Mouse (Mus musculus): ENCODE data around the gene Fam136a. TPM values are rescaled to one million over a fixed set of nuclear protein-coding genes. Genes with fewer than 3 reads are reported as not detected.

The Fam136a gene
- polyA plus RNA-seq, 1 experiment: 8.9 TPM

DNA sequence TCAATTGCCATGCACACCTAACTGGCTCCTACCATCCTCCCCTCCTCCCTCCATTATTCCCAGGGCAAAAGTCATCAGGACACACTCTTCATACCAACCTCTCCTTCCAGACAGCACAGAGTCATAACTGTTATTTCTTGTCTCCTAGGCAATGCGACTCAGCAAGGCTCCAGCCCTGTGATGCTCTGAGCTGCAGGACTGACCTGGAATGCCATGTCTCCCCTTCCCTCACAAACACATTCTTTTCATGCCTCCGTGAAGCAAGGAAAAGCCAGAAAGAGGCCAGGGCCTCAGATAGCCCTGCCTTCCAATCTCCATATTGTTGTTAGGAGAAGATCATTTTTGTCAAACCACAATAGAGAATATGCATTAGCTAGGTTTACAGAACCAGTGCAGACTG lies 19.4 kb upstream of the Fam136a start:
- TF ChIP-seq POLR2A (IDR thresholded peaks at IDR 0.05; ENCODE audit: low read depth, low read length): no peak
- no peak for TF ChIP-seq CTCF (IDR thresholded peaks at IDR 0.05; ENCODE audit: extremely low read depth, insufficient read depth, insufficient read length, insufficient replicate concordance)
- Histone ChIP-seq H3K27ac (ENCODE audit: insufficient read depth, low read length) (no peak overlapping the region), H3K36me3 (ENCODE audit: control insufficient read depth, insufficient read depth, low read length) (no peaks in the 10 kb centered on the region), H3K4me3 (ENCODE audit: extremely low read depth, insufficient read depth, insufficient read length) (no peak overlapping the region), H3K27me3 (ENCODE audit: control insufficient read depth, insufficient read depth, low read length) (no peaks in the 10 kb centered on the region), H3K4me1 (ENCODE audit: control insufficient read depth, insufficient read depth, insufficient read length) (no peaks in the 10 kb centered on the region)
- 81% methylated on average over 2 of the region's 2 CpGs for WGBS
- no peak for DNase-seq (ENCODE audit: low read depth in 1 of 2, low spot score in 2 of 2)

DNA sequence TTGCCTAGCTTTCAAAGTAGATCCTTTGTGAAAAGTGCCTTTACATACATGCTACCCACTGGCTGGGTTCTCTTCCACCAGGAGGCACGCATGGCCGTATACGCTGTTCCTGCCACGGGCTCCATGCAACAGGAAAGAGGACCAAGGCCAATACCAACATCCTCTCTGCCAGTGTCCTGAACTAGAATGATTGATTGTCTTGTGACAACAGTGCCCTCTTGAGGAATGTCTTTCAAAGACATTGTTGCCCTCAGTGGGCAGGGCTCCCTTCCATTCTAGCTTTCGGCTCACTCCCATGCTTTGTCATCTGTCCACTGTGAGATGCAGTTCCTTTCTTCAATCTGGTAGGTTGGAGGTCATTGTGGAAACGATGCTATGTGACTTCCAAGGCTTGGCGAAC lies 16.2 kb upstream of the Fam136a start:
- Histone ChIP-seq H3K4me3 (ENCODE audit: extremely low read depth, insufficient read depth, insufficient read length) (no peak overlapping the region), H3K36me3 (ENCODE audit: control insufficient read depth, insufficient read depth, low read length) (no peaks in the 10 kb centered on the region), H3K27ac (ENCODE audit: insufficient read depth, low read length) (no peak overlapping the region), H3K4me1 (ENCODE audit: control insufficient read depth, insufficient read depth, insufficient read length) (no peaks in the 10 kb centered on the region), H3K27me3 (ENCODE audit: control insufficient read depth, insufficient read depth, low read length) (no peaks in the 10 kb centered on the region)
- no peak for DNase-seq (ENCODE audit: low read depth in 1 of 2, low spot score in 2 of 2)
- WGBS: 45% methylated on average over 7 of the region's 7 CpGs
- TF ChIP-seq POLR2A (IDR thresholded peaks at IDR 0.05; ENCODE audit: low read depth, low read length) (no peak), CTCF (IDR thresholded peaks at IDR 0.05; ENCODE audit: extremely low read depth, insufficient read depth, insufficient read length, insufficient replicate concordance) (no peak)

DNA sequence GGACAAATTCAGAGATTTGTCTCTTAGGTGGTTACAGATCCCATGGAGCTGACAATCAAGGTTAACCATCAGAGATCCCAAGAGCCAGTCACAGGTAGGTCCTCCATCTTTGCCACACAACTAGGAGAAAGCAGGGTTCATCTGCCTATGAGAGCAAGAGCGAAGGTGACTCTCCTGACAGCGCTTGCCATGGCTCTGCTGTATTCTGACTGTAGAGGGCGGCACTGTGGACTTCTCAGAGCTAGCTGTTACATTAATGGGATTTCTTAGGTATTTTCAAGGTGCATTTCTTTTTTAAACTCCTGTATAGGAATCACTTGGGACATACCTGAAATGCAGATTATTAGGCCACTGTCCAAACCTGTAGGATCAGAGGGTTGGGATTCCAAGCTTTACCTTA lies 10.5 kb upstream of the Fam136a start:
- no peaks in the 10 kb centered on the region for H3K36me3 ChIP-seq (ENCODE audit: control insufficient read depth, insufficient read depth, low read length)
- TF ChIP-seq POLR2A (IDR thresholded peaks at IDR 0.05; ENCODE audit: low read depth, low read length) (no peak), CTCF (IDR thresholded peaks at IDR 0.05; ENCODE audit: extremely low read depth, insufficient read depth, insufficient read length, insufficient replicate concordance) (no peak)
- H3K4me1 ChIP-seq (ENCODE audit: control insufficient read depth, insufficient read depth, insufficient read length): no peaks in the 10 kb centered on the region
- no peak overlapping the region for H3K4me3 ChIP-seq (ENCODE audit: extremely low read depth, insufficient read depth, insufficient read length)
- 86% methylated on average over 3 of the region's 3 CpGs for WGBS
- no peaks in the 10 kb centered on the region for H3K27me3 ChIP-seq (ENCODE audit: control insufficient read depth, insufficient read depth, low read length)
- no peak overlapping the region for H3K27ac ChIP-seq (ENCODE audit: insufficient read depth, low read length)
- no peak for DNase-seq (ENCODE audit: low read depth in 1 of 2, low spot score in 2 of 2)

DNA sequence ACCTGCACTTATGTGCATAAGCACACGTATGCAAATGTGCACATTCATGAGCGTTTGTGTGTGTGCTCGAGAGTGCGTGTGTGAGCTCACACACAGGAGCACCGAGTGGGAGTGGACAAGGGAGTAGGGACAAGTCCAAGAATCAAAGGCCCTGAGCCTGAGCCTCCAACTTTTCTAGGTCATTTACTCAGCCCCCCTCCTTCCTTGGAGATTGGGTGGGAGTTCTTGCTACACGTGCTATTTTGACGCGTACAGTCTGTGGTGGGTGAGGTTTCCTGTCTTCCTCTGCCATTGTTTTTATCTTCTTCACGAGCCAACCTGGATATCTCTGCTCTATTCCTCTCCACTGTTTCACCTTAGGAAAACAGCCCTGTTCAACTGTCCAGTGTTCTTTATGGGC lies 8.5 kb upstream of the Fam136a start:
- Histone ChIP-seq H3K4me1 (ENCODE audit: control insufficient read depth, insufficient read depth, insufficient read length) (no peaks in the 10 kb centered on the region), H3K27me3 (ENCODE audit: control insufficient read depth, insufficient read depth, low read length) (no peaks in the 10 kb centered on the region), H3K27ac (ENCODE audit: insufficient read depth, low read length) (no peak overlapping the region), H3K36me3 (ENCODE audit: control insufficient read depth, insufficient read depth, low read length) (no peaks in the 10 kb centered on the region), H3K4me3 (ENCODE audit: extremely low read depth, insufficient read depth, insufficient read length) (no peak overlapping the region)
- no peak for DNase-seq (ENCODE audit: low read depth in 1 of 2, low spot score in 2 of 2)
- WGBS: 42% methylated on average over 9 of the region's 9 CpGs
- TF ChIP-seq POLR2A (IDR thresholded peaks at IDR 0.05; ENCODE audit: low read depth, low read length): no peak
- TF ChIP-seq CTCF (IDR thresholded peaks at IDR 0.05; ENCODE audit: extremely low read depth, insufficient read depth, insufficient read length, insufficient replicate concordance): no peak

DNA sequence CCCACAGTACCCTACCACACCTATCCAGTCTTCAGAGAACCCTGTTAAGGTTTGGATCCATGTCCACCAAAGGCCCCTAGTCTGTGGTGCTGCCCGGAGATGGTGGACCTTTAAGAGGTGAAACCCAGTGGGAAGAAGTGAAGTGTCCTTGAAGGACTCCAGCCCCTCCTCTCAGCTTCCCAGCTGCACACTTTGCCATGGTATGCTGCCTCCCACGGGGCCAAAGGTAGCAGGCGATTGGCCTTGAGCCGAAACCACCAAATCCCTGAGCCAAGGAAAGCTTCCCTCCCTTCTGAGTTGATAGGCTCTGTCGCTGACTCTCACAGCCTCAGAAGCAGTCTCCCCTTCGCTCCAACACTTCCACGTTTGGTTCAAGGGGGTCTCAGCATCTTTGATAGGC lies 4.8 kb upstream of the Fam136a start:
- no peak for DNase-seq (ENCODE audit: low read depth in 1 of 2, low spot score in 2 of 2)
- Histone ChIP-seq H3K36me3 (ENCODE audit: control insufficient read depth, insufficient read depth, low read length) (no peaks in the 10 kb centered on the region), H3K27ac (ENCODE audit: insufficient read depth, low read length) (no peak overlapping the region), H3K4me1 (ENCODE audit: control insufficient read depth, insufficient read depth, insufficient read length) (no peaks in the 10 kb centered on the region), H3K27me3 (ENCODE audit: control insufficient read depth, insufficient read depth, low read length) (no peaks in the 10 kb centered on the region), H3K4me3 (ENCODE audit: extremely low read depth, insufficient read depth, insufficient read length) (no peak overlapping the region)
- WGBS: 72% methylated on average over 7 of the region's 7 CpGs
- no peak for TF ChIP-seq POLR2A (IDR thresholded peaks at IDR 0.05; ENCODE audit: low read depth, low read length)
- TF ChIP-seq CTCF (IDR thresholded peaks at IDR 0.05; ENCODE audit: extremely low read depth, insufficient read depth, insufficient read length, insufficient replicate concordance): no peak

DNA sequence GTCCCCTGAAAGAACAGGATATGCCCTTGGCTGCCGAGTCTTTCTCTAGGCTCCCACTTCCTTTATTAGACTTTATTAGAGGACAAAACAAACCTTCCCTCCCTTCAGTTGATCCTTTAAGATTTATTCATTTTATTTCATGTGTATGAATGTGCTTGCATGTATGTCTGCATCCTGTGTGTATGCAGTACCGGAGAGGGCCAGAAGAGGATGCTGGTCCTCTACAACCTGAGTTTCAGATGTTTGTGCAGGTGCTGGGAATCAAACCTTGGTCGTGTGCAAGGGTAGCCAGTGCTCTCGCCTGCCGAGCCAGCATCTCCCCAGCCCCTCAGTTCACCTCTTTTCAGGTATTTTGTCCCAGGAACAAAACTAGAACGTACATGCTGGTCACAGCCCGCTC lies 4.1 kb upstream of the Fam136a start:
- Histone ChIP-seq H3K27ac (ENCODE audit: insufficient read depth, low read length) (no peak overlapping the region), H3K4me1 (ENCODE audit: control insufficient read depth, insufficient read depth, insufficient read length) (peaks cover 3% of the 10 kb centered on the region; the same call in 1 of the 2 replicates), H3K4me3 (ENCODE audit: extremely low read depth, insufficient read depth, insufficient read length) (no peak overlapping the region), H3K27me3 (ENCODE audit: control insufficient read depth, insufficient read depth, low read length) (no peaks in the 10 kb centered on the region), H3K36me3 (ENCODE audit: control insufficient read depth, insufficient read depth, low read length) (no peaks in the 10 kb centered on the region)
- whole genome bisulfite sequencing: 92% methylated on average over 7 of the region's 7 CpGs
- no peak for DNase-seq (ENCODE audit: low read depth in 1 of 2, low spot score in 2 of 2)
- no peak for TF ChIP-seq CTCF (IDR thresholded peaks at IDR 0.05; ENCODE audit: extremely low read depth, insufficient read depth, insufficient read length, insufficient replicate concordance)
- TF ChIP-seq POLR2A (IDR thresholded peaks at IDR 0.05; ENCODE audit: low read depth, low read length): no peak

DNA sequence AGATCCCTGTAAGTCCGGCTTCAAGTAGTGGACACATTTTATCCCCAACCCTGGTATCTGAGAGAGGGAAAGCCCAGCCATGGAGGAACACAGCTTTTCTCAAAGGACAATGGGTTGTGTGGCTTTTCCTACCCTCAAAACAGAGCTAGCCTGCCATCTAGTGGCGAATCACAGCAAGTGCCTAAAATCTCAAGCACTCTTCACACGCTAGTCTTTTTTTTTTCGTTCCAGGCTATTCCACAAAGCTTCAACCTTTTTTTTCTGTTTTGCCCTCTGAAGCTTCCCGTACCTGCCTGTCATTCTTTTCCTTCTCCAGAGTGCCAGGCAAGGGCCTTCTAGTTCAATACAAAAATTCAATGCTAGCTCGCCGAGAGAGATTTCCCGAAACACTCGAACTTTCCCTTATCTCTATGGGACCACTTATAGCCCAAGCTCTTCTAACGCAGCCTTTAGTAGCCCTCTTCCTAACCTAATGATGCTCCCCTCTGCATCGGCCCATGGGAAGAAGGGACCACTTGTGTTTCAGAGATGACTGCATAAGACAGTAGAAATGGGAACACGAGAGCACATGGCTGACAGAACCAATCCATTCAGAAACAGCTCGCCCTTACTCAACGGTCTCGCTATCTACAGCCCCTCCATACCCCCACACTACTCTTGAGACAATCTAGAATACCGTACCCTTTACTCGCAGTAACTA lies 854 bp upstream of the Fam136a start:
- no peaks in the 10 kb centered on the region for H3K27me3 ChIP-seq (ENCODE audit: control insufficient read depth, insufficient read depth, low read length)
- WGBS: under 1% methylated on average over 17 of the region's 17 CpGs
- peak overlapping the region; percentile 67 for H3K4me3 ChIP-seq (ENCODE audit: extremely low read depth, insufficient read depth, insufficient read length)
- peaks cover 3% of the 10 kb centered on the region; the same call in 1 of the 2 replicates for H3K4me1 ChIP-seq (ENCODE audit: control insufficient read depth, insufficient read depth, insufficient read length)
- TF ChIP-seq POLR2A (IDR thresholded peaks at IDR 0.05; ENCODE audit: low read depth, low read length): no peak
- peak; percentile 74; the same call in 1 of the 2 replicates for TF ChIP-seq CTCF (IDR thresholded peaks at IDR 0.05; ENCODE audit: extremely low read depth, insufficient read depth, insufficient read length, insufficient replicate concordance)
- 0 out of 2 replicates have a peak overlapping the region, but pooled peaks have one; percentile 24 for H3K27ac ChIP-seq (ENCODE audit: insufficient read depth, low read length)
- 0 out of 2 replicates have a peak, but pooled peaks cover 1% of the 10 kb centered on the region for H3K36me3 ChIP-seq (ENCODE audit: control insufficient read depth, insufficient read depth, low read length)
- peak; percentile 53 to 69 for DNase-seq (ENCODE audit: low read depth in 1 of 2, low spot score in 2 of 2)

Data from spleen, adult 2 months (tissue).